In the genomic region with DNA sequence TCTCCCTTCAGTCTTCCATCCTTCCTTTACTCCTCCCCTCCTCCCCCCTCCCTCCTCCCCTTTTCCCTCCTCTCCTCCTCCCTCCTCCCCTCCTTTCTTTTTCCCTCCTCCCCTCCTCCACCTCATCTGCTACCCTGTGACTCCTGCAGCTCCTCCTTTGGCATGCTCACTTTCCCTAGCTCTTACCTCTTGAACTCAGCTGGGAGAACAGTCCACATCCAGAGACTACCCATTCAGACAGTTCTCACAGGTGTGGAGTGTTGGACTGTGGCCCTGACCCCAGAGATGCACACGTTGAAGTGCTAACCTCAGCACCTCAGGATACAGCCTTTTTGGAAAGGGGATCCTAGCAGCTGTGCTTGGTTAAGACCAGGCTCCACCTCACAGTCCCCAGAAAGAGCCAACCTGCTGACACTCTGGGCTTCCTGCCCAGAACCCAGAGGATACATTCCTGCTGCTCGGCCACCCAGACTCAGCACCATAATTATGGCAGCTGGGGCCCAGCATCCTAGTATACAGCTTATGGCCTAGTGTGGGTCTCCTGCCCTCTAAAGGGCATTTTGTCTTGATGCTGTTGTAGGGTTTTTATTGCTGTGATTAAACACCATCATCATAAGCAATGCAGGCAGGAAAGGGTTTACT, we compare ENCODE assay signal across 11 mouse cellular contexts. TPM values are rescaled to one million over a fixed set of nuclear protein-coding genes. Genes with fewer than 3 reads are reported as not detected.
A peak's percentile ranks its signal among the peaks of the same experiment; 100 is the strongest.
DNase-seq lines count a peak whose midpoint lies in the region; ATAC-seq and TF ChIP-seq lines count a peak whose summit lies in the region.
"Had no signal": no experiment of that assay in that cellular context is flagged by ENCODE, and none has a peak within 500 bp of the region (broad histone marks: within the 10 kb centered on the region; RNA-seq: fewer than 3 reads in every experiment).

No protein-coding gene starts in this region.

- H3K4me1 ChIP-seq in midbrain, postnatal 0 days (ENCODE audit: insufficient read depth, low read length) = no peaks in the 10 kb centered on the region
- H3K4me1 ChIP-seq in midbrain, embryonic 11.5 days (ENCODE audit: control insufficient read depth, insufficient read depth, low read length) = no peaks in the 10 kb centered on the region
- H3K4me1 ChIP-seq in stomach, embryonic 14.5 days (ENCODE audit: control insufficient read depth, insufficient read depth, low read length) = peaks cover 5% of the 10 kb centered on the region; the same call in 1 of the 2 replicates
- H3K4me1 ChIP-seq: hindbrain, embryonic 13.5 days; midbrain, embryonic 12.5 days had no signal

- H3K9ac ChIP-seq in midbrain, postnatal 0 days (replicated peaks; ENCODE audit: low read length, poor library complexity, severe bottlenecking) = no peak overlapping the region
- H3K9ac ChIP-seq in midbrain, embryonic 11.5 days (ENCODE audit: low read length) = no peak overlapping the region
- H3K9ac ChIP-seq in stomach, embryonic 14.5 days (replicated peaks; ENCODE audit: low read depth, low read length) = no peak overlapping the region
- H3K9ac ChIP-seq: forebrain, embryonic 13.5 days; hindbrain, embryonic 13.5 days; midbrain, embryonic 12.5 days had no signal

- no peak overlapping the region for H3K4me2 ChIP-seq in midbrain, postnatal 0 days (ENCODE audit: low read depth, low read length, poor library complexity, severe bottlenecking)
- H3K4me2 ChIP-seq in midbrain, embryonic 11.5 days = no peak overlapping the region
- no peak overlapping the region for H3K4me2 ChIP-seq in stomach, embryonic 14.5 days (replicated peaks; ENCODE audit: low read depth, low read length)
- H3K4me2 ChIP-seq: forebrain, embryonic 13.5 days; hindbrain, embryonic 13.5 days; midbrain, embryonic 12.5 days had no signal

- H3K9me3 ChIP-seq in midbrain, postnatal 0 days (ENCODE audit: low read length) = no peaks in the 10 kb centered on the region
- H3K9me3 ChIP-seq in midbrain, embryonic 11.5 days (ENCODE audit: control insufficient read depth, low read length) = no peaks in the 10 kb centered on the region
- no peaks in the 10 kb centered on the region for H3K9me3 ChIP-seq in stomach, embryonic 14.5 days (ENCODE audit: control insufficient read depth, low read depth, low read length)
- H3K9me3 ChIP-seq: forebrain, embryonic 13.5 days; hindbrain, embryonic 13.5 days; midbrain, embryonic 12.5 days had no signal

- peak; percentile 53 to 63 for DNase-seq in cerebellum, postnatal 14 days
- no peak for DNase-seq in cerebellum, postnatal 36 days
- peak; percentile 82 for DNase-seq in midbrain, postnatal 0 days (ENCODE audit: low spot score)
- no peak for DNase-seq in midbrain, embryonic 11.5 days (ENCODE audit: low spot score, missing footprints)
- peak; percentile 89 for DNase-seq in kidney, adult 11 months
- no peak for DNase-seq in yolk sac, embryonic 10.5 days (ENCODE audit: low spot score)
- DNase-seq in frontal cortex, postnatal 36 days (ENCODE audit: low spot score in 2 of 2) = no peak

- no peak overlapping the region for H3K4me3 ChIP-seq in midbrain, postnatal 0 days (ENCODE audit: low read depth, low read length)
- no peak overlapping the region for H3K4me3 ChIP-seq in midbrain, embryonic 11.5 days (ENCODE audit: low read depth, low read length)
- no peak overlapping the region for H3K4me3 ChIP-seq in stomach, embryonic 14.5 days (ENCODE audit: low read depth, low read length)
- H3K4me3 ChIP-seq: forebrain, embryonic 13.5 days; hindbrain, embryonic 13.5 days; midbrain, embryonic 12.5 days had no signal

- no peak for ATAC-seq in midbrain, postnatal 0 days (ENCODE audit: low FRiP score)
- no peak for ATAC-seq in midbrain, embryonic 11.5 days (ENCODE audit: low FRiP score)
- ATAC-seq in stomach, embryonic 14.5 days (ENCODE audit: insufficient number of reproducible peaks, insufficient read depth, low FRiP score, low read depth) = peak; percentile 61; the same call in 1 of the 2 replicates
- ATAC-seq: forebrain, embryonic 13.5 days had no signal

- WGBS in midbrain, postnatal 0 days = 73% methylated on average over 2 of the region's 2 CpGs
- 85% methylated on average over 2 of the region's 2 CpGs for WGBS in midbrain, embryonic 11.5 days
- WGBS in stomach, embryonic 14.5 days = 48% methylated on average over 2 of the region's 2 CpGs

- no peak overlapping the region for H3K27ac ChIP-seq in midbrain, postnatal 0 days (ENCODE audit: low read depth, low read length)
- no peak overlapping the region for H3K27ac ChIP-seq in midbrain, embryonic 11.5 days (ENCODE audit: low read depth, low read length)
- no peak overlapping the region for H3K27ac ChIP-seq in stomach, embryonic 14.5 days (ENCODE audit: low read length)
- H3K27ac ChIP-seq: forebrain, embryonic 13.5 days; hindbrain, embryonic 13.5 days; midbrain, embryonic 12.5 days had no signal

- no peaks in the 10 kb centered on the region for H3K36me3 ChIP-seq in midbrain, postnatal 0 days (ENCODE audit: insufficient read depth, low read length)
- no peaks in the 10 kb centered on the region for H3K36me3 ChIP-seq in midbrain, embryonic 11.5 days (ENCODE audit: control insufficient read depth, insufficient read depth, low read length)
- no peaks in the 10 kb centered on the region for H3K36me3 ChIP-seq in stomach, embryonic 14.5 days (ENCODE audit: control insufficient read depth, insufficient read depth, low read length)
- H3K36me3 ChIP-seq: hindbrain, embryonic 13.5 days; midbrain, embryonic 12.5 days had no signal

- no peaks in the 10 kb centered on the region for H3K27me3 ChIP-seq in midbrain, postnatal 0 days (ENCODE audit: insufficient read depth, low read length)
- no peaks in the 10 kb centered on the region for H3K27me3 ChIP-seq in midbrain, embryonic 11.5 days (ENCODE audit: control insufficient read depth, insufficient read depth, low read length)
- H3K27me3 ChIP-seq in stomach, embryonic 14.5 days (ENCODE audit: control insufficient read depth, insufficient read depth, low read length) = no peaks in the 10 kb centered on the region
- H3K27me3 ChIP-seq: forebrain, embryonic 13.5 days; hindbrain, embryonic 13.5 days; midbrain, embryonic 12.5 days had no signal

- no peak for TF ChIP-seq CTCF in midbrain, postnatal 0 days (IDR thresholded peaks at IDR 0.05)

RNA-seq across cellular contexts. Expression of a gene that starts 41.9 kb away (rescaled TPM):
- total RNA-seq in midbrain, postnatal 0 days (2014; rRNA removed) = 2.7 TPM in 1 of 2 replicates, not detected in the other
- polyA plus RNA-seq in midbrain, postnatal 0 days (2015; fragmentation: Nextera tagmentation; extraction: Ambion mirVana) = 0.55 and 0.83 TPM in 2 replicates
- polyA plus RNA-seq in midbrain, embryonic 11.5 days (2014; fragmentation: Nextera tagmentation; extraction: Ambion mirVana) = 0.18 TPM in 1 of 2 replicates, not detected in the other
- polyA plus RNA-seq in stomach, embryonic 14.5 days (2014; fragmentation: Nextera tagmentation; extraction: Ambion mirVana) = not detected in 2 replicates
- polyA plus RNA-seq: midbrain, embryonic 12.5 days had no signal

Comparison
In these comparisons a context has a peak if more than half of its experiments do, and no peak if none do; other contexts are left out.
1. DNase-seq: peak in cerebellum, postnatal 14 days (2 of 2), midbrain, postnatal 0 days (single experiment) and kidney, adult 11 months (single experiment); none in cerebellum, postnatal 36 days (0 of 2), midbrain, embryonic 11.5 days (single experiment), yolk sac, embryonic 10.5 days (single experiment) and frontal cortex, postnatal 36 days (0 of 2).